Mouse (Mus musculus) heart, postnatal 0 days (tissue): ENCODE data around the gene Pheta2.

ENCODE experiments used
- CTCF ChIP-seq: IDR thresholded peaks from 2 replicates; pipeline ENCODE4 v1.5.1; 2016; ENCODE audit warnings: antibody characterized with exemption, control low read depth, low read depth
- EP300 ChIP-seq: IDR thresholded peaks from 2 replicates; pipeline ENCODE4 v1.6.1; 2016; ENCODE audit warnings: antibody characterized with exemption, low read depth

GRCm38 (mm10) chr15:82348999-82349341 lies 10.2 kb downstream of the Pheta2 start:
- TF ChIP-seq CTCF (no peak), EP300 (no peak)
